Mouse (Mus musculus): Measurements from ENCODE around the gene Etnk1.

GRCm38 (mm10) chr6:143174906-143175656, 8.1 kb downstream of the Etnk1 start:
- TF ChIP-seq CTCF (conservative IDR thresholded peaks at IDR 0.05; ENCODE audit: insufficient read depth, insufficient read length, low read depth, low read length) (0 out of 2 replicates have a peak, but pooled peaks have one; percentile 24), POLR2A (IDR thresholded peaks at IDR 0.05; ENCODE audit: low read depth, low read length) (no peak)
